Mouse (Mus musculus) midbrain, embryonic 14.5 days (tissue): ENCODE measurements around the gene Pinlyp. TPM values are rescaled to one million over a fixed set of nuclear protein-coding genes. Genes with fewer than 3 reads are reported as not detected.
A peak's percentile ranks its signal among the peaks of the same experiment; 100 is the strongest.

Experiments used
- ATAC-seq: fragments of 200-750 bp; cut with Nextera tagmentation; 2 replicates; pipeline ENCODE4 v1.8.0; 2017; ENCODE audit warnings: moderate number of reproducible peaks, moderate library complexity; ENCODE audit not compliant: low FRiP score, low TSS enrichment
- DNase-seq: peaks from one replicate; pipeline ENCODE4 v3.0.0-alpha.2; 2015
- H3K27ac ChIP-seq: fragments of 300-500 bp; sonication (generic); replicated peaks from 2 replicates; pipeline ENCODE4 v1.5.1; 2014; ENCODE audit warnings: mild to moderate bottlenecking, low read depth, low read length, moderate library complexity
- H3K27me3 ChIP-seq: fragments of 300-500 bp; sonication (generic); 2 replicates; pipeline ENCODE4 v1.6.1; 2014; ENCODE audit warnings: low read length, control low read depth, mixed read lengths; ENCODE audit not compliant: control insufficient read depth, insufficient read depth
- H3K36me3 ChIP-seq: fragments of 300-500 bp; sonication (generic); 2 replicates; pipeline ENCODE4 v1.6.1; 2014; ENCODE audit warnings: low read length, control low read depth; ENCODE audit not compliant: control insufficient read depth, insufficient read depth
- H3K4me1 ChIP-seq: fragments of 300-500 bp; sonication (generic); 2 replicates; pipeline ENCODE4 v1.6.1; 2014; ENCODE audit warnings: mild to moderate bottlenecking, antibody characterized with exemption, low read length, control low read depth; ENCODE audit not compliant: control insufficient read depth, insufficient read depth
- H3K4me2 ChIP-seq: fragments of 300-500 bp; sonication (generic); 2 replicates; pipeline ENCODE4 v1.6.1; 2014; ENCODE audit warnings: mild to moderate bottlenecking, low read length, moderate library complexity
- H3K4me3 ChIP-seq: fragments of 300-500 bp; sonication (generic); replicated peaks from 2 replicates; pipeline ENCODE4 v1.5.1; 2014; ENCODE audit warnings: low read depth, low read length
- H3K9ac ChIP-seq: fragments of 300-500 bp; sonication (generic); replicated peaks from 2 replicates; pipeline ENCODE4 v1.6.1; 2014; ENCODE audit warnings: mild to moderate bottlenecking, low read length, moderate library complexity
- H3K9me3 ChIP-seq: fragments of 300-500 bp; sonication (generic); 2 replicates; pipeline ENCODE4 v1.6.1; 2016; ENCODE audit warnings: low read length, control low read depth, mixed read lengths; ENCODE audit not compliant: control insufficient read depth
- WGBS: fragments of 180-500 bp; shearing (Covaris S2); extraction: QIAGEN DNeasy Blood & Tissue Kit; methylation state at CpG from one replicate; pipeline ENCODE4 v1.1.7; 2014; 5-methylcytosine and 5-hydroxymethylcytosine counted together
- polyA plus RNA-seq: library from polyadenylated mRNA; unstranded; fragments of >200 nt; fragmentation: Nextera tagmentation; extraction: Ambion mirVana; gene quantifications from 2 replicates; pipeline ENCODE4 v1.2.1, GENCODE M21; 2014

The Pinlyp gene
- polyA plus RNA-seq, 1 experiment from 2014 or later, result not detected

DNA sequence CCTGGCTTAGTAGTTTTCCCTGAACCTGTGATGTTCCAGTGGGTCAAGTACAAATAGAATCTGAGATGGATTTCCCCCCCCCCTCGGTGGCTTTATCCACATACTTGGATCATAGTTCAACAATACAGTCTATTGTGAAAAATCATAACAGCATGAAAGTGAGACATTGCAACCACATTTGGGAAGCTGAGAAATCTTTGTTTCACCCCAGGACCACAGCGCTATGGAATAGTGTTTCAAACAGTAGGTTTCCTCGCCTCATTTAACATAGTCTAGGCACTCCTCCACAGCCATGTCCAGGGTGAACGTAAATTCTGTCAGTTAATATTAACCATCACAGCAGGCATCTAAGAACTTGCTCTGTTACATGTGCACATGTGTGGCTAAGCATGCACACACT is 8.8 kb downstream of the Pinlyp start:
- H3K36me3 ChIP-seq, result peaks cover 37% of the 10 kb centered on the region
- H3K4me1 ChIP-seq, result peaks cover 15% of the 10 kb centered on the region
- 86% methylated on average over 4 of the region's 4 CpGs for WGBS
- H3K27me3 ChIP-seq, result no peaks in the 10 kb centered on the region
- H3K9me3 ChIP-seq, result no peaks in the 10 kb centered on the region
- H3K27ac ChIP-seq, result no peak overlapping the region
- H3K9ac ChIP-seq, result no peak overlapping the region
- no peak overlapping the region for H3K4me2 ChIP-seq
- DNase-seq (no peak), ATAC-seq (no peak)
- no peak overlapping the region for H3K4me3 ChIP-seq

DNA sequence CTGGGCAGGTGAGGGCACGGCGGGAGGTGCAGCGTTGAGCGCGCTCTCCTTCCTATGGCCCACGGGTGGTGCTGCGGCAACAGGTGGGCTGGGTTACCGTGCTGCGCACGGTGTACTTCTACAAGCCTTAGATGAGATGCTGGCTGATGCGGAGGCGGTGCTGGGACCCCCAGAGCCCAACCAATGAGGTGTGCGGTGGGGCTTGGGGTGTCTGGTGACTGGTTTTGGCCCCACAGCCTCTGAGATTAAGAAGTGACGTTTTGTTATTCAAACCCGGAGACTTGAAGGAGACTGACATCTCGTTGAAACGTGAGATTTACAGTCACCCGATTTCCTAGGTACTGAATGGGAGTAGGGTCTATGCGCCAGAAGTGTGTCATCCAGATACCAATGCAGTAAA is 11.6 kb downstream of the Pinlyp start:
- Histone ChIP-seq H3K9ac (no peak overlapping the region), H3K4me3 (peak overlapping the region; percentile 12; the same call in 1 of the 2 replicates), H3K4me2 (peak overlapping the region; percentile 38), H3K36me3 (peaks cover 41% of the 10 kb centered on the region), H3K4me1 (peaks cover 25% of the 10 kb centered on the region), H3K27me3 (no peaks in the 10 kb centered on the region), H3K27ac (no peak overlapping the region), H3K9me3 (no peaks in the 10 kb centered on the region)
- no peak for DNase-seq
- no peak for ATAC-seq
- WGBS, result 31% methylated on average over 19 of the region's 19 CpGs

DNA sequence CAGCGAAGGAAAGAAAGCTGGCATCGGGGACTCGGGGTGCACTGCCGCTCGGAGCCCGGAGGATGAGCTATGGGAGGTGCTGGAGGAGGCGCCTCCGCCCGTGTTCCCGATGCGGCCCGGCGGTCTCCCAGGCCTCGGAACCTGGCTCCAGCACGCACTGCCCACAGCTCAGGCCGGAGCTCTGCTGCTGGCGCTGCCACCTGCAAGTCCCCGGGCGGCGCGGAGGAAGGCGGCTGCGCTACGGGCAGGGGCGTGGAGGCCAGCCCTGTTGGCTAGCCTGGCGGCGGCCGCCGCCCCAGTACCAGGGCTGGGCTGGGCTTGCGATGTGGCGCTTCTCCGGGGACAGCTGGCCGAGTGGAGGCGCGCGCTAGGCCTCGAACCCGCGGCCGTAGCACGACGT is 12.1 kb downstream of the Pinlyp start:
- Histone ChIP-seq H3K9ac (peak overlapping the region; percentile 9; the same call in 1 of the 2 replicates), H3K36me3 (peaks cover 41% of the 10 kb centered on the region), H3K4me3 (peak overlapping the region; percentile 12), H3K4me1 (peaks cover 26% of the 10 kb centered on the region), H3K27ac (no peak overlapping the region), H3K27me3 (no peaks in the 10 kb centered on the region), H3K4me2 (peak overlapping the region; percentile 38), H3K9me3 (no peaks in the 10 kb centered on the region)
- 21% methylated on average over 42 of the region's 42 CpGs for WGBS
- no peak for DNase-seq
- no peak for ATAC-seq

DNA sequence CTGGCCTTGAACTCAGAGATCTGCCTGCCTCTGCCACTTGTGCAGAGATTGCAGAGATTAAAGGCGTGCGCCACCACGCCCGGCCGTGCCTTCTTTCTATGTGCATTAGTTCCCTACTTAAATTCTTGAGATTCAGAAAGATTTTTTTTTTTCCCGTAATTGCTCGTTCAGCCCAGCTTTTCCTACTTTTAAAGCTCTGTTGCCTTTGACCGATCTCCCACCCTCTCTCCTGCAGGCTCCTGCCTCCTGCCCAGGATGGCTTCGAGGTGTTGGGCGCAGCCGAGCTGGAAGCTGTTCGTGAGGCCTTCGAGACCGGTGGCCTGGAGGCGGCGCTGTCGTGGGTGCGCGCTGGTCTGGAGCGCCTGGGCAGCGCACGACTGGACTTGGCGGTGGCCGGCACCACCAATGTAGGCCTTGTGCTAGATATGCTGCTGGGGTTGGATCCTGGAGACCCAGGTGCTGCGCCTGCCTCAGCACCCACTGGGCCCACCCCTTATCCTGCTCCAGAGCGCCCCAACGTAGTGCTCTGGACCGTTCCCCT is 12.8 kb downstream of the Pinlyp start:
- WGBS, result 66% methylated on average over 28 of the region's 28 CpGs
- Histone ChIP-seq H3K36me3 (peaks cover 41% of the 10 kb centered on the region), H3K9ac (no peak overlapping the region)

DNA sequence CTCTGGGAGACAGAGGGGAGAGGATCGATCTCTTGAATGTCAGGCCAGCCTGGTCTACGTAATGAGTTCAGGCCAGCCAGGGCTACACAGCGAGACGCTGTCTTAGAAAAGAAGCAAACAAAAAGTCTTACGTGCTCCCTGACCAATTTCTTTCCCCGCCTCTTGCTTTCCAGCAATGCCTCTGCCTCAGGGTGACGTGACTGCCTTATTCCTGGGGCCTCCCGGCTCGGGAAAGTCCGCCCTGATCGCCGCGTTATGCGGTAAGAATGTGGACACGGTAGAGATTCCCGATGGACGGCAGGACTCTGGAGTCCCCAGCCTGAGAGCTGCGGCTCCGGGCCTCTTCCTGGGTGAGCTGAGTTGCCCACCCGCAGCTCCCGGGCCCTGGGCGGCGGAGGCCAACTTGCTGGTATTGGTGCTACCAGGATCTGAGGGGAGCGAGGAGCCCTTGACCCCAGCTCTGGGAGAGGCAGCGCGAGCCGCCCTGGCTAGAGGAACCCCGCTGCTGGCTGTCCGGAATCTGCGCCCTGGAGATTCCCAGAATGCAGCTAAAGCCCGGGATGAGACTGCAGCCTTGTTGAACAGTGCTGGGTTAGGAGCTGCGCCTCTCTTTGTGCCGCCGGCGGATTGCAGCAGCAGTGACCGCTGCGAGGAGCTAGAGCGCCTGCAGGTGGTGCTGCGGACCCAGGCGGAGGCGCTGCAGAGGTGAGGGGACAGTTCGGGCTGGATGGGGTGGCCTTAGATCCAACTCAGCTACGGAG is 14.5 kb downstream of the Pinlyp start:
- under 1% methylated on average over 43 of the region's 43 CpGs for WGBS
- H3K36me3 ChIP-seq, result peaks cover 39% of the 10 kb centered on the region
- peak overlapping the region; percentile 93 for H3K27ac ChIP-seq
- H3K4me1 ChIP-seq, result peaks cover 26% of the 10 kb centered on the region
- peak overlapping the region; percentile 95 for H3K4me2 ChIP-seq
- peak overlapping the region; percentile 95 for H3K9ac ChIP-seq
- no peaks in the 10 kb centered on the region for H3K9me3 ChIP-seq
- peak overlapping the region; percentile 76 for H3K4me3 ChIP-seq
- H3K27me3 ChIP-seq, result no peaks in the 10 kb centered on the region
- DNase-seq (peak; percentile 87), ATAC-seq (peak; percentile 56)

More for the DNA sequence above, 12.8 kb downstream of the Pinlyp start:
- H3K4me3 ChIP-seq, result no peak overlapping the region
- DNase-seq, result no peak
- no peak overlapping the region for H3K27ac ChIP-seq
- peak overlapping the region; percentile 3; the same call in 1 of the 2 replicates for H3K4me2 ChIP-seq
- no peaks in the 10 kb centered on the region for H3K27me3 ChIP-seq
- no peak for ATAC-seq
- peaks cover 26% of the 10 kb centered on the region for H3K4me1 ChIP-seq
- no peaks in the 10 kb centered on the region for H3K9me3 ChIP-seq

DNA sequence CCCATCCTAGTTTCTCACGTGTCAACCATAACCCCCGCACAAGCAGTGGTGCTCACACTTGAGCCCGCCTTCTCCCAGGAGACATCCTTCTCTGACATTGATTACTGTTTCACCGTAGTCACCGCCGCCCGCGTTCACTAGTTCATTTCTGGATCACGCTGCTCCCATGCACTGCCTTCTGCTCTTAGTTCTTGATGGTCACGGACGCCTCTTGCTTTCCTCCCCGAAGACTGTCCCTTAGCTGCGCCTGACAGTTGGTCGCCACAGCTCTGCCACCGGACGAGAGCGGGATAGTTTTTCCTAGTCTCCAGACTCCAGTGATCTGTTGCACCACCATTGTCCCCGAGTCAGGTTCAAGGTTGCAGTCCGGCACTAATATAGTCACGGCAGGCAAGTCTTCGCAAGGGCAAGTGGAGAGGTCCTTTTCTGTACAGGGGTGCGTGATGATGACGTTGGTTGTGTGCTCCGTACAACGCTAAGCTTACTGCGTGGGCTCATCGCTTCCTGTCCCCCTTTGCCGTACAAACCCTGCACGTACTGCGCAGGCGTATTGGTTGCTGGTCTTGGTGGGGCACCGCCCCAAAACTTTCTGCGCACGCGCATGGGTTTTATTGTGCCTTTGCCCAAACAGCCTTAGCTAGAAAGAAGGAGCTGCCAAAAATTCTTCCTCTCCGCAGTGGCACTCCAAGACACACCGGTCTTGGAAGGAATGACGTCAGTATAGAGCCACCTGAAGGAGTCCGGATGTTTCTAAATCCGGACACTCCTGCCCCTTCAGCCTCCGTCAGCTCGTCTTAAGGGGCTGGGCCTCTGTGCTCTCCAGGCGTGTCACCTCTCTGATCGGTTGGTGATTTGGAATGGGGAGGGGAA is 15.6 kb downstream of the Pinlyp start, which contains the start of gene Irgq:
TSS of gene Irgq (plus strand) at position 628 of the 870 bp plus-strand sequence.
- Histone ChIP-seq H3K4me3 (peak within 1 kb of the TSS; percentile 76), H3K9ac (peak within 1 kb of the TSS; percentile 95), H3K27ac (peak within 1 kb of the TSS; percentile 93), H3K27me3 (no peaks in the 10 kb centered on the region), H3K36me3 (peaks cover 29% of the 10 kb centered on the region), H3K4me1 (peaks cover 26% of the 10 kb centered on the region), H3K9me3 (no peaks in the 10 kb centered on the region), H3K4me2 (peak within 1 kb of the TSS; percentile 95)
- ATAC-seq (peak; percentile 94), DNase-seq (peak; percentile 100)
- under 1% methylated on average over 44 of the region's 44 CpGs for WGBS

DNA sequence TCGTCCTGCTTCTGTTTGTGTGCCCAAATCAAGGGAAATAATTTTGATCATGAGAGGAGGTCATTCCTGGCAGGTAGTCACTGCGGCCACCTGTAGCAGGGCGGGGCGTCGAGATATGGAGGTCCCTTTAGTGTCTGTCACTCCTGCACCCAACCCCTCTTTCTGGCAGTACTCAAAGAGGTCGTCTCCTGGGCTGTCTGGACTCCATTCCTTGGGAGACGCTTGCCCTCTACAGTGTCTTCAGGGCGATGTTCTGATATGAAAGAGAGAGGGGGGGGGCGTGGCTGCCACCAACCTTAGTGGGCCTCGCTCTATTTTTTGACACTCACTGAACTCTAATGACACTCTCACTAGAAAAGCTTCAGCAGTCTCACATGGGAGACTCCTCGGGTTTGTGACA is 16.3 kb downstream of the Pinlyp start:
- WGBS, result 65% methylated on average over 11 of the region's 11 CpGs
- Histone ChIP-seq H3K9me3 (no peaks in the 10 kb centered on the region), H3K4me1 (peaks cover 26% of the 10 kb centered on the region), H3K27ac (peak overlapping the region; percentile 93), H3K27me3 (no peaks in the 10 kb centered on the region), H3K4me2 (peak overlapping the region; percentile 95), H3K9ac (peak overlapping the region; percentile 65), H3K4me3 (peak overlapping the region; percentile 76), H3K36me3 (peaks cover 24% of the 10 kb centered on the region)
- no peak for DNase-seq
- no peak for ATAC-seq

DNA sequence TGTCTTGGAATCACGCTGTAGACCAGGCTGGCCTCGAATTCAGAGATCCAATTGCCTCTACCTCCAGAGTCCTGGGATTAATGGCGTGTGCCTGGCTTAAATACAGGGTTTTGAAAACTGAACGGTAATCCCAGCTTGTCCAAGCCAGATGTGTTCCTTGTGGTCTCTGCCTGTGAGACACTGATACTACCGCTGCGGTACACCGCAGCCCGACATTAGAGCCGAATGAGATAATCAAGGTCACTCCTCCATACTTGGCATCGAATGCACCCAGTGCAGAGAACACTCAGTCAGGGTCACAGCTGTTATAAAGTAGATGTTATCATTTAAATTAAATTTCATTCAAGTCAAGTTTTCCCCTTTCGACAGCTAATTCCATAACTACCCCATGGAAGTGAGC is 17.1 kb downstream of the Pinlyp start:
- Histone ChIP-seq H3K4me3 (no peak overlapping the region), H3K27me3 (no peaks in the 10 kb centered on the region), H3K4me1 (peaks cover 23% of the 10 kb centered on the region), H3K9me3 (no peaks in the 10 kb centered on the region), H3K27ac (no peak overlapping the region), H3K4me2 (no peak overlapping the region), H3K9ac (no peak overlapping the region), H3K36me3 (peaks cover 17% of the 10 kb centered on the region)
- ATAC-seq (no peak), DNase-seq (no peak)
- 93% methylated on average over 11 of the region's 11 CpGs for WGBS
